Mouse (Mus musculus) kidney, embryonic 14.5 days (tissue): ENCODE results near the gene Aloxe3. TPM values are rescaled to one million over a fixed set of nuclear protein-coding genes. Genes with fewer than 3 reads are reported as not detected.
"Not testable (repeated sequence)": the region's sequence is repeated elsewhere in the genome, so short reads cannot be mapped to it uniquely, and the experiment has no call there.

Experiments used
- ATAC-seq: fragments of 200-750 bp; cut with Nextera tagmentation; 2 replicates; pipeline ENCODE4 v1.8.0; 2017; ENCODE audit warnings: moderate number of reproducible peaks, mild to moderate bottlenecking, moderate TSS enrichment, moderate library complexity; ENCODE audit not compliant: low FRiP score, low TSS enrichment
- H3K27ac ChIP-seq: fragments of 300-500 bp; sonication (generic); 2 replicates; pipeline ENCODE4 v1.5.1; 2014; ENCODE audit warnings: low read depth, mild to moderate bottlenecking, low read length, moderate library complexity, mixed read lengths
- H3K27me3 ChIP-seq: fragments of 300-500 bp; sonication (generic); 2 replicates; pipeline ENCODE4 v1.6.1; 2014; ENCODE audit warnings: mild to moderate bottlenecking, low read length; ENCODE audit not compliant: control insufficient read depth, insufficient read depth
- H3K36me3 ChIP-seq: fragments of 300-500 bp; sonication (generic); 2 replicates; pipeline ENCODE4 v1.6.1; 2014; ENCODE audit warnings: low read length, mixed read lengths; ENCODE audit not compliant: control insufficient read depth, insufficient read depth
- H3K4me1 ChIP-seq: fragments of 300-500 bp; sonication (generic); 2 replicates; pipeline ENCODE4 v1.6.1; 2014; ENCODE audit warnings: low read length, mixed read lengths; ENCODE audit not compliant: control insufficient read depth, insufficient read depth
- H3K4me2 ChIP-seq: fragments of 300-500 bp; sonication (generic); replicated peaks from 2 replicates; pipeline ENCODE4 v1.6.1; 2014; ENCODE audit warnings: low read depth, mild to moderate bottlenecking, low read length
- H3K4me3 ChIP-seq: fragments of 300-500 bp; sonication (generic); 2 replicates; pipeline ENCODE4 v1.5.1; 2014; ENCODE audit warnings: mild to moderate bottlenecking, low read length
- H3K9ac ChIP-seq: fragments of 300-500 bp; sonication (generic); 2 replicates; pipeline ENCODE4 v1.6.1; 2014; ENCODE audit warnings: low read depth, mild to moderate bottlenecking, low read length, moderate library complexity
- H3K9me3 ChIP-seq: fragments of 300-500 bp; sonication (generic); 2 replicates; pipeline ENCODE4 v1.6.1; 2016; ENCODE audit warnings: low read length; ENCODE audit not compliant: control insufficient read depth
- WGBS: fragments of 180-500 bp; shearing (Covaris S2); extraction: QIAGEN DNeasy Blood & Tissue Kit; methylation state at CpG from one replicate; pipeline ENCODE4 v1.1.7; 2014; 5-methylcytosine and 5-hydroxymethylcytosine counted together
- polyA plus RNA-seq: library from polyadenylated mRNA; unstranded; fragments of >200 nt; fragmentation: Nextera tagmentation; extraction: Ambion mirVana; gene quantifications from 2 replicates; pipeline ENCODE4 v1.2.1, GENCODE M21; 2014

The Aloxe3 gene
- polyA plus RNA-seq, 1 experiment from 2014 or later: 0.54 TPM

GRCm38 (mm10) chr11:69092386-69092751 is 33.3 kb upstream of the Aloxe3 start:
- no peaks in the 10 kb centered on the region for H3K27me3 ChIP-seq
- no peak overlapping the region for H3K4me3 ChIP-seq
- peaks cover 33% of the 10 kb centered on the region for H3K36me3 ChIP-seq
- no peaks in the 10 kb centered on the region for H3K9me3 ChIP-seq
- no peak for ATAC-seq
- H3K4me1 ChIP-seq: peaks cover 38% of the 10 kb centered on the region
- H3K4me2 ChIP-seq: no peak overlapping the region
- WGBS: 1% methylated on average over 3 of the region's 3 CpGs
- H3K9ac ChIP-seq: no peak overlapping the region
- no peak overlapping the region for H3K27ac ChIP-seq

GRCm38 (mm10) chr11:69092871-69093270 is 32.8 kb upstream of the Aloxe3 start:
- ATAC-seq: no peak
- WGBS: 90% methylated on average over 4 of the region's 4 CpGs
- peaks cover 43% of the 10 kb centered on the region for H3K4me1 ChIP-seq

GRCm38 (mm10) chr11:69093856-69094255 is 31.8 kb upstream of the Aloxe3 start:
- H3K27me3 ChIP-seq, H3K27ac ChIP-seq, H3K4me3 ChIP-seq, ATAC-seq, H3K9me3 ChIP-seq, H3K9ac ChIP-seq, H3K4me2 ChIP-seq: not testable (repeated sequence)
- WGBS: 88% methylated on average over 7 of the region's 7 CpGs
- Histone ChIP-seq H3K36me3 (peaks cover 33% of the 10 kb centered on the region), H3K4me1 (peaks cover 53% of the 10 kb centered on the region)

More at GRCm38 (mm10) chr11:69092871-69093270, 32.8 kb upstream of the Aloxe3 start:
- Histone ChIP-seq H3K9ac (no peak overlapping the region), H3K9me3 (no peaks in the 10 kb centered on the region), H3K36me3 (peaks cover 33% of the 10 kb centered on the region), H3K27ac (no peak overlapping the region), H3K4me3 (no peak overlapping the region), H3K4me2 (no peak overlapping the region), H3K27me3 (no peaks in the 10 kb centered on the region)

GRCm38 (mm10) chr11:69094697-69095429 is 30.8 kb upstream of the Aloxe3 start, which contains the start of gene Per1:
Gene Per1 (plus strand): TSS chr11:69095217.
- Histone ChIP-seq H3K27ac (peak within 1 kb of the TSS; percentile 89), H3K4me3 (peak within 1 kb of the TSS; percentile 62), H3K4me2 (peak within 1 kb of the TSS; percentile 95), H3K36me3 (peaks cover 28% of the 10 kb centered on the region), H3K9me3 (no peaks in the 10 kb centered on the region), H3K27me3 (no peaks in the 10 kb centered on the region), H3K4me1 (peaks cover 51% of the 10 kb centered on the region), H3K9ac (peak within 1 kb of the TSS; percentile 74)
- under 1% methylated on average over 37 of the region's 37 CpGs for WGBS
- peak; percentile 92 for ATAC-seq

GRCm38 (mm10) chr11:69095511-69096231 is 30.0 kb upstream of the Aloxe3 start:
- H3K4me3 ChIP-seq: peak overlapping the region; percentile 62
- no peaks in the 10 kb centered on the region for H3K27me3 ChIP-seq
- H3K9me3 ChIP-seq: no peaks in the 10 kb centered on the region
- no peak for ATAC-seq
- peaks cover 22% of the 10 kb centered on the region for H3K36me3 ChIP-seq
- H3K4me2 ChIP-seq: peak overlapping the region; percentile 95
- H3K9ac ChIP-seq: peak overlapping the region; percentile 74
- 2% methylated on average over 27 of the region's 27 CpGs for WGBS
- peaks cover 50% of the 10 kb centered on the region for H3K4me1 ChIP-seq
- H3K27ac ChIP-seq: peak overlapping the region; percentile 89

GRCm38 (mm10) chr11:69096360-69096986 is 29.2 kb upstream of the Aloxe3 start:
- H3K4me3 ChIP-seq: peak overlapping the region; percentile 62
- H3K9ac ChIP-seq: peak overlapping the region; percentile 74
- H3K27ac ChIP-seq: peak overlapping the region; percentile 86; the same call in 1 of the 2 replicates
- no peaks in the 10 kb centered on the region for H3K9me3 ChIP-seq
- no peak for ATAC-seq
- 10% methylated on average over 9 of the region's 9 CpGs for WGBS
- peaks cover 51% of the 10 kb centered on the region for H3K4me1 ChIP-seq
- H3K4me2 ChIP-seq: peak overlapping the region; percentile 95
- no peaks in the 10 kb centered on the region for H3K27me3 ChIP-seq
- H3K36me3 ChIP-seq: peaks cover 23% of the 10 kb centered on the region

- Histone ChIP-seq H3K27ac (peak overlapping the region; percentile 86), H3K27me3 (no peaks in the 10 kb centered on the region), H3K36me3 (peaks cover 23% of the 10 kb centered on the region), H3K9me3 (no peaks in the 10 kb centered on the region), H3K9ac (peak overlapping the region; percentile 74), H3K4me2 (peak overlapping the region; percentile 95), H3K4me3 (peak overlapping the region; percentile 62), H3K4me1 (peaks cover 51% of the 10 kb centered on the region)
- WGBS: 4% methylated on average over 24 of the region's 29 CpGs
- ATAC-seq: peak; percentile 14
Observed at GRCm38 (mm10) chr11:69096987-69097900, 28.5 kb upstream of the Aloxe3 start.

GRCm38 (mm10) chr11:69098039-69098761 is 27.5 kb upstream of the Aloxe3 start:
- Histone ChIP-seq H3K4me3 (peak overlapping the region; percentile 51; the same call in 1 of the 2 replicates), H3K4me2 (peak overlapping the region; percentile 96), H3K9me3 (no peaks in the 10 kb centered on the region), H3K27me3 (no peaks in the 10 kb centered on the region), H3K27ac (peak overlapping the region; percentile 88; the same call in 1 of the 2 replicates), H3K4me1 (peaks cover 51% of the 10 kb centered on the region), H3K9ac (no peak overlapping the region; the same call in 1 of the 2 replicates), H3K36me3 (peaks cover 27% of the 10 kb centered on the region)
- no peak for ATAC-seq
- 15% methylated on average over 8 of the region's 8 CpGs for WGBS
